Mouse (Mus musculus) embryo, embryonic 11.5 days (tissue): ENCODE measurements around the gene Ddx41.

Source experiments
- DNase-seq: peaks from one replicate; pipeline ENCODE4 v3.0.0-alpha.2; 2012; ENCODE audit warnings: low read depth, low spot score

Ddx41 gene

GRCm38 (mm10) chr13:55542891-55543290 is 6.4 kb upstream of the Ddx41 start:
- DNase-seq, result no peak

DNA sequence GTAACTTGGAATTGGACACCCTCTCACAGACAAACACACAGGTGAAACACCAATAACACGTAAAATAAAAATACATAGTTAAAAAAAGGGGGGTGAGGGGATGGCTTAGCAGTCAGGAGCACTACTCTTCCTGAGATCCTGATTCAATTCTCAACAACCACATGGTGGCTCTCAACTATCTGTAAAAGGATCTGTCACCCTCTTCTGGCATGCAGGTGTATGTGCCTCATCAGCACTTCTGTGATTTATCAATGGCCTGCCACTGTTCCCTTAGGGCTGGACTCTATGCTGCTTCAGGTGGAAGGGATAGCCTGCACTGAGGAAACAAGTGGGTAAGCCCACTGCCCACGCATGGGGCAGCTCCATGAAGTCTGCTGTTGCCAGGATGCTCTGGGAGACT is 4.5 kb upstream of the Ddx41 start:
- DNase-seq, result no peak

GRCm38 (mm10) chr13:55535796-55536193 is 663 bp downstream of the Ddx41 start:
- no peak for DNase-seq

DNA sequence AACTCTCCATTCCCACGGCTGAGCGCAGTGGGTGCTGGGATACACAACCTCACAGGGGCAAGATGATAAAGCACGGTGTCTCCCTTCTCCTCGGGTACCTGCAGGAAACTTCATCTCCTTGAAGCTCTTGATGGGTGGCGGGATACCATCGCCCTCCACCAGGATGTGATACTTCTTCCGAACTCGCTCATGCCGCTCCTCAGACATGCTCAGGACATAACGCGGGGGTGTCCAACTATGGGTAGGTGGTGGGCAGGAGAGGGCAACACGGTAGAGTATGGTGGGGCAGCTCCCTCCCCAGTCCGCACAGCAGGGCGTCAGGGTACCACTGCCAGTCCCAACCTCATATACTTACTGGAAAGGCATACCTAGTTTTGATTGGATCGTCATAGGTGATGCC is 1.3 kb downstream of the Ddx41 start:
- no peak for DNase-seq

DNA sequence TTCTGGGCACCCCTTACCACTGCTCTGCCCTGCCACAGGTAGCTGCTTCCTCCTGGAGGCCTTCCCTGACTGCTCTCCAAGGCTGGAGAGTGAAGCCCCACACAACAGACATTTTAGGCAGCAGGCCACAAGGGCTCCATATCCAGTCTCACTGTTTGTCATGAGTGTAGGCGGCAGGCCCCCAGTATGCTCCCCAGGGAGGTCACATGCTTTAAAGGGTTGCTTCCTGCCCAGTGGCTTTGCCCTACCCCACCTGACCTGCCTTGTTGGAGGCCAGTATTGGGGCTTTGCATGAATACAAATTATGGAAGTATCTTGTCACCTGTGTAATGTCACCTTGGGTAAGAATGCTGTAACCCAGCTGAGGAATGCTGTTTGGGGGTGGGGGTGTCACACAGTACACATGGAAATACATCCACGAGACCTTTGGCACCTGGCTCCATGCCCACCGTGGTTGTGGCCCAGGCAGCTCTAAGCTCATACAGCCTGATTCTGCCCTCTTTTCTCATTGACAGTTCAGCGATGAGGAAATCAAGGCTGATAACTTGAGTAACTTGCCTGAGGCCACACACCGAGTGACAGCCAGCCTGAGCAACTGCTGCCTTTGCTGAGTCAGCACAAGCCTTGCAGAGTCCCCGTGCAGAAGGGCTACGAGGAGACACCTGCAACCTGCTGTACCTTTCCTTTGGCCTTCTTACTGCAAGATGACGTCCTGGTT is 7.1 kb downstream of the Ddx41 start, which contains the start of gene Dok3:
TSS of gene Dok3 (minus strand) at position 99 of the 718 bp plus-strand sequence.
- DNase-seq, result no peak

GRCm38 (mm10) chr13:55527834-55528772 is 8.4 kb downstream of the Ddx41 start:
- no peak for DNase-seq

- DNase-seq, result no peak
Observed at GRCm38 (mm10) chr13:55527212-55527611, 9.2 kb downstream of the Ddx41 start.

GRCm38 (mm10) chr13:55525733-55526553 is 10.5 kb downstream of the Ddx41 start:
- no peak for DNase-seq

DNA sequence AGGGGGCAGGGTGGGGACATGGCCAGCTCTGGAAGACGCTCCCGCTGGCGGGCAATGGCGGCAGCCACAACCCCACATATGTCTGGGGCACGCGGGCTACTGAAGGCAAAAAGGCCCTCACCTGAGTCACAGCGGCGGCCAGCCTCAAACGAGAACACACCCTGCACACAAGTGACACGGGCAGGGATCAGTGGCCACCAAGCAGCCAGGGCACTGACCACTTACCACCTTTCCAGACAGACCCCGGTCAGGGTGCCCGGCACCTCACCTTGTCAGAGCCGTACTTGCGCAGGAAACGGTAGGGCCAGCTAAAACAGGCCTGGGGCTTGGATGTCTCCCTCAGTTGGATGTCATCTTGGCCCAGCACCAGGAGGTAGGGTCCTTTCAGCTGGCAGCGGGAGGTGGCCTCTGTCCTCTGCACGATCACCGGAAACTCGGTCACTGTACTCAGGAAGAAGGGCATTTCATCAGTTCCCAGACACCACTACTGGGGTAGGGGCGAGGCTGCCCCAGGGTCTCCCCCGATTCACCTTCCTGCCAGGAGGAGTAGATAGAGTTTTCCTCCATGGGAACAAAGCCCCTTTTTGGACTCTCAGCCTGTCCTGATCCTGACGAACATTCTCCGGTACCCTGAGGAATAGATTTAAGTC is 12.4 kb downstream of the Ddx41 start:
- no peak for DNase-seq

GRCm38 (mm10) chr13:55523278-55523677 is 13.2 kb downstream of the Ddx41 start:
- DNase-seq, result no peak

DNA sequence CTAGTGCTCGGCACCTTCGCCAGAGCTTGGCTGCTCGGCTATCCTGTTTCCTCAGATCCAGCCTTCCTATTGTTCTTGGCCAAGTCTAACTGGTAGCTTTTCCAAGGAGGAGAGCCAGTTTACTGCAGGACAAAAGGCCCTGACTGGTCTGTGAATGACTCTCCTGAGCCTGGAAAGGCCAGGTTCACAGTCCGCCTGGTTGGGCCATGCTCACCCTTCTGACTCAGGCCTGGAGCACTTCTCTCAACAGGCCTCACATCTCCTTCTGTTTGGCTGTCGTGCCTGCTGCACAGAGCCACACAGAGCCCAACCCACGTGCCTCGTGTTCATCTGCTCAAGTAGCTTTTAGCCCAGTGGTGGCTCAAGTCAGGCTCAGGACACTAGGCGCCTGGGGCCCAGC is 13.7 kb downstream of the Ddx41 start:
- DNase-seq, result no peak

DNA sequence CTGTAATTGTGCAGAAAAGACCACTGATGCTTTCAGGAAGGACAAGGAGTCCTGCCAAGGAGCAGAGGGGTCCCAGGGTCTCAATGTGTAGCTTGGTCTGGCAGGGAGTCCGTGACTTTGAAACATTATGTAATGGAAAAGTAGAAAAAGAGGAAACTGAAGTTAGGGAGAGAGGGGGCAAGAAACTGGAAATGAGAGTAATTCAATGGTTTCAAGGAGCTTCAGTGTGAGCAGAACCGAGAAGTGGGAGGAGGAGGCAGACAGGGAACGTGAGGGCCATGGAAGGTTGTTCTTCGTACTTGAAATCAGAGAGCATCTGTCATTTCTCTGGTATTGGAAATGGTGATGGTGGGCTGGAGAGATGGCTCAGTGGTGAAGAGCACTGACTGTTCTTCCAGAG is 16.9 kb downstream of the Ddx41 start:
- DNase-seq, result no peak

DNA sequence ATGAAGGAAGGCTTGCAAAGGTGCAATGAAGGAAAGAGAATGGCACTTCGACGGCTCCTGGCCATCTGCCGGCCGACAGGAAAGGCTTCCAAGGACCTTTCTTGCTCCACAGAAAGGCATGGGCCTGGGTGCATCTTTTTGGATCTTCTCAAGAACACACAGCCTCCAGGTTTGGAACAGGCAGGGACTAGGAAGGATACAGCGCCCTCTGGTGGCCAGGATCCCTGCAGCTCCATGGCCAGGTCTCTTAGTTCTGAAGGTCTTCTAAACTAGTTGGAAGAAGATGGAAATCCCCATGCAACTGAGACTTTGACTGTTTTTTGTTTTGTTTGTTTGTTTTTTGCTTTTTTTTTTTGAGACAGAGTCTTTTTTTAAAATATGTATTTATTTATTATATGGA is 19.5 kb downstream of the Ddx41 start:
- peak; percentile 79 for DNase-seq

DNA sequence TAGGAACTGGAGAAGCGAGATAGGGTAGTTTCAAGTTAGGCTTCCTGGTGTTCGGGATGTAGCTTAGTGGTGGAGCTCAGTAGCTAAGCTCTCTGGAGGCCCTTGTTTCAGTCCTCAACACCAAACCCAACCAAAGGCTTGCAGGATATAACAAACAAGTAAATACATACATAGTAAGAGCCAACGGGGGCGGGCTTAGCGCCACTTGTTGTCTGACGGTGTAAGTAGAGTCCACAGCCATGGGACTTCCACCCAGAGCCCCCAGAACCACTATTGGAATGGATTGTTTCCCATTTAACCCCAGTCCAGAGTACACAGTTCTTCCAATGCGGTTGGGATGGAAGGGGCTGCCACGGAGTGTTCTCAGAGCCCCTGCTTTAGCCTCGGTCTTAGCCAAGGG is 22.6 kb downstream of the Ddx41 start:
- DNase-seq, result no peak

- peak; percentile 80 for DNase-seq
Observed at GRCm38 (mm10) chr13:55513111-55513748, 23.2 kb downstream of the Ddx41 start, which contains the start of gene Pdlim7. Pdlim7 (minus strand) TSS chr13:55513676.

DNA sequence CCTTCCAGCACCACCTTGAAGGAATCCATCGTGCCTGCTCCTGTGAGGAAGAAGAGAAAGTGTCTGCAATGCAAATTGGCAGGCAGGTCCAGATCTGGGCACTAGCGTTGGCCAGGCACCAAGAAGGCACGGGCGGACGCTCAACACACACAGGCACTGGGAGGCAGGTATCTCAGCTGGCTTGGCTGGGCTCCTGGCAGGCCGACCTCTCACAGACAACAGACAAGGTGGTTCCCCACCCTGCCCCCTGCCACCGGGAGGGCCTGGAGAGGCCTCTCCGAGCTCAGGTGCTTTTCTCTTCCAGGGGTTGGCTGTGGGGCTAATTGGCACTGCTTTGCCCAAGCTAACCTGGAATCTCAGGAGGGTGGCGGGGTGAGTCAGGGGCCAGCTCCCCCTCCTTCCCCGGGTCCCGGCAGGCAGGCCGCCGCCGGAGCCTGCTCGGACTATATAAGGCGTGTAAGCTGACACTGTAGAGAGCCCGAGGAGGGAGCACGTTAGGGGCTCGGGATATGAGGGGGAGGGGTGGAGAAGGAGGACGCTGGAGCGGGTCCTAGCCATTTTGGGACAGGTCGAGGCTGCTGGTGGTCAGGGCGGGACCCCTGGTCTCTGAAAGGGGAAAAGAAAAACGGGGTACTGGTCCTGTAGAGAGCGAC is 24.0 kb downstream of the Ddx41 start:
- DNase-seq, result peak; percentile 46

- no peak for DNase-seq
Observed at GRCm38 (mm10) chr13:55511492-55511861, 25.0 kb downstream of the Ddx41 start.

DNA sequence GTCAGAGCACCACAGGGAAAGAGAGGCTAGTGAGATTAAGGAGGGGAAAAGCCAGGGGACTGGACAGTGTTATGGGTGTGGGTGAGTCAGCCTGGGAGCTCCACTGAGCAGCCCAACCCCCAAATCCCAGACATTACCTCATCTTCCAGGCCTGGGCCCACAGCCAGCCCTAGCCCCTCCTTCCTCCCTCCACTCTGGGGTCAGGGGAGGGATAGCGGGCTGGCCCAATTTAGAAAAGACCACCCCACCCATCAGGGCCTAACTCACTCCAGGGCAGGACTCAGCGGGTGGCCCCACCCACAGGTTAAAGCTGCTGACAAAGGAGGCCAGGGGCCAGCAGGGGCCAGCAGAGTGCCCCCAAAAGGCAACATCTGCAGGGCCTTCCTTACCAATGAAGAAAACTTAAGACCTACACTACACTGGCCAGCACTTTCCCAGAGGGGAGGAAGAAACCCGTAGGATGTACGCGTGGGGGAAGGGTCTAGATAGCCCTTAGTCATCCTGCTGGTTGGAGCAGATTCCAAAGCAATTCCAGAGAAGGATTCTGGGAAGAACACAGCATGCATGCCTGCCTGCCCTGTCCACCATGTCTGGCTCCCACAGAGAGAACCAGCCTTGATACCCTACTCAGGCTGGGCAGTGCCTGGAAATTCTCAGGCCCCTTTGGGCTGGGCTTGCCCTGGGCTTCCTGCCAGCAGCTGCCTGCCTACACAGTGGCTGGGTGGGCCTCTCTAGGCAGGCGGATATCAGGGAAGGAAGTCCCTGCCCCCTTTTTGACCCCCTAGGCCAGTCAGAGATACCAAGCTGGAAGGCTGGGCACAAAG is 25.6 kb downstream of the Ddx41 start:
- DNase-seq, result peak; percentile 37

- DNase-seq, result no peak
Observed at GRCm38 (mm10) chr13:55510332-55510667, 26.2 kb downstream of the Ddx41 start.

DNA sequence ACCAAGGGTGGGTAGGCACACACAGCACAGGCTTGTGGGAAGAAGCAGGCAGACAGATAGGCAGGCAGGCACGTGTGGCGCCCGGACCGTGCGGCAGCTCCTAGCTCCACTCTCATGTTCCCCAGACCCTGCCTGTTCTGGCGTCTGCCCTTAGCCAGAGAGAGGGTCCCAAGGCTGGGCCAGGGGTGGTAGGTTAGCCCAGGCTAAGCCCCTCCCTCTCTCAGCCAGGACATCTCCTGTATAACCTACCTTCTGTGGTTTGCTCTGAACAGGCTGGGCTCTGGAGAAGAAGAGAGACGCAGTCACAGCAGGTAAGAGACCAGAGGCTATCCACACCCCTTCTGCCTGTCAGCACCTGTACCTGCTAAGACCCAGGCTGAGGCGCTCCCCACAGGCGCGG is 27.9 kb downstream of the Ddx41 start:
- DNase-seq, result no peak
